Mouse (Mus musculus): ENCODE results near the gene Cyyr1. TPM values are rescaled to one million over a fixed set of nuclear protein-coding genes. Genes with fewer than 3 reads are reported as not detected.

Gene Cyyr1
- polyA plus RNA-seq, 1 experiment from 2014 or later = 2.5 TPM

DNA sequence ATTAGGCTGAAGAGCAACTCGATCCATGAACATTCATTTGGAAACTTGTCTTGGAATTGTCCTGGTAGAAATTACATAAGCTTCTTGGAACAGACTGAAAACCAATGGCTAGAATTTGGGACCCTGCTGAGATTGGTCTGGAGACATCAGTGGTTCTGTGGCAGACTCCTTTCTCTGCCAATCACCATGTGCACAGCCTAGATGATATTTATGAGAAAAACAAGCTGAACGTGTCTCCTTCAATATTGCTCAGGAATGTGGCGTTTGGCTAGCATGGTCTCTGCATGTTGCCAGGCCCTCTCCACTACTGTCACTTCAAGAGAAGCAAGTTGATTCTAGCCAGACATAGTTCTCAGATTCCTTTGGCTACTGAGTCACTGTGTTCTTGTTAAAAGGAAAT lies 107.4 kb downstream of the Cyyr1 start:
- Histone ChIP-seq H3K4me3 (ENCODE audit: low read depth, low read length) (no peak overlapping the region), H3K4me2 (replicated peaks; ENCODE audit: low read depth) (no peak overlapping the region), H3K36me3 (ENCODE audit: control insufficient read depth, insufficient read depth) (no peaks in the 10 kb centered on the region), H3K27ac (ENCODE audit: low read depth, low read length) (no peak overlapping the region), H3K9ac (ENCODE audit: low read depth, low read length) (no peak overlapping the region), H3K9me3 (ENCODE audit: control insufficient read depth) (no peaks in the 10 kb centered on the region), H3K27me3 (replicated peaks; ENCODE audit: control insufficient read depth, insufficient read depth, low read length) (no peaks in the 10 kb centered on the region), H3K4me1 (replicated peaks; ENCODE audit: control insufficient read depth, insufficient read depth, low read length) (no peaks in the 10 kb centered on the region)
- ATAC-seq = no peak
- no peak for TF ChIP-seq CTCF (IDR thresholded peaks at IDR 0.05; ENCODE audit: low read depth)
- WGBS = 69% methylated on average over 3 of the region's 3 CpGs

DNA sequence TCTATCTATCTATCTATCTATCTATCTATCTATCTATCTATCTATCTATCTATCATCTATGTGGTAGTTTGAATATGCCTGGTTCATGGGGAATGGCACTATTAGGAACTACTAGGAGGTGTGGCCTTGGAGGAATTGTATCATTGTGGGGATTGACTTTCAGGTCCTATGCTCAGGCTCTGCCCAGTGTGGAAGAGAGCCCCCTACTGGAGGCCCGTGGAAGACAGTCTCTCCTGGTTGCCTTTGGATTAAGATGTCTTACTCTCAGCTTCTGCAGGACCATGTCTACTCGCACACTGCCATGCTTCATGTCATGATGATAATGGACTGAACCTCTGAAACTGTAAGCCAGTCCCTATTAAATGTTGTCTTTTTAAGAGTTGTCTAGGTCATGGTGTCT lies 117.8 kb downstream of the Cyyr1 start:
- no peaks in the 10 kb centered on the region for H3K4me1 ChIP-seq (replicated peaks; ENCODE audit: control insufficient read depth, insufficient read depth, low read length)
- H3K9me3 ChIP-seq (ENCODE audit: control insufficient read depth) = no peaks in the 10 kb centered on the region
- H3K4me2 ChIP-seq (replicated peaks; ENCODE audit: low read depth) = no peak overlapping the region
- no peaks in the 10 kb centered on the region for H3K27me3 ChIP-seq (replicated peaks; ENCODE audit: control insufficient read depth, insufficient read depth, low read length)
- WGBS = 67% methylated on average over 2 of the region's 2 CpGs
- H3K36me3 ChIP-seq (ENCODE audit: control insufficient read depth, insufficient read depth) = no peaks in the 10 kb centered on the region
- no peak overlapping the region for H3K9ac ChIP-seq (ENCODE audit: low read depth, low read length)
- H3K27ac ChIP-seq (ENCODE audit: low read depth, low read length) = no peak overlapping the region
- no peak overlapping the region for H3K4me3 ChIP-seq (ENCODE audit: low read depth, low read length)
- no peak for ATAC-seq
- TF ChIP-seq CTCF (IDR thresholded peaks at IDR 0.05; ENCODE audit: low read depth) = peak; percentile 46

DNA sequence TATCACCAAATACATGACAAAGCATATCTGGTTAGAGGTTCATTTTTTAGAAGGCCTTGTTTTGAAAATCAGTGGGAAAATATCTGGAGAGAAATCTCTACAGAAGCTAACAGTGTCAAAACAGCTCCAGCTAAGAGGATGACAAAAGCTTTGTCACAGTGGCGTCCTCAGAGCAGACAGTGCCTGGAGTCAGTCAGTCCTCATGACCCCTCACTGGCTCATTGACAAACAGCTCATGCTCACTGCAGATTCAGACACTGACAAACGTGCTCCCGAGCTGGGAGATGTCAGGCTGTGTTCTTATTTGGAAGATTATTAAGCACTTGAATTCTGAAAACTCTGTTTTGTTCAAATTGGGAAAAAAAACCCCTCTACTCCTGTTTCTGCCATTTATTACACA lies 124.0 kb downstream of the Cyyr1 start:
- Histone ChIP-seq H3K36me3 (ENCODE audit: control insufficient read depth, insufficient read depth) (no peaks in the 10 kb centered on the region), H3K27ac (ENCODE audit: low read depth, low read length) (no peak overlapping the region), H3K4me1 (replicated peaks; ENCODE audit: control insufficient read depth, insufficient read depth, low read length) (no peaks in the 10 kb centered on the region), H3K9me3 (ENCODE audit: control insufficient read depth) (no peaks in the 10 kb centered on the region), H3K9ac (ENCODE audit: low read depth, low read length) (no peak overlapping the region), H3K4me3 (ENCODE audit: low read depth, low read length) (no peak overlapping the region), H3K27me3 (replicated peaks; ENCODE audit: control insufficient read depth, insufficient read depth, low read length) (no peaks in the 10 kb centered on the region), H3K4me2 (replicated peaks; ENCODE audit: low read depth) (no peak overlapping the region)
- no peak for ATAC-seq
- no peak for TF ChIP-seq CTCF (IDR thresholded peaks at IDR 0.05; ENCODE audit: low read depth)
- WGBS = 57% methylated on average over 3 of the region's 3 CpGs

DNA sequence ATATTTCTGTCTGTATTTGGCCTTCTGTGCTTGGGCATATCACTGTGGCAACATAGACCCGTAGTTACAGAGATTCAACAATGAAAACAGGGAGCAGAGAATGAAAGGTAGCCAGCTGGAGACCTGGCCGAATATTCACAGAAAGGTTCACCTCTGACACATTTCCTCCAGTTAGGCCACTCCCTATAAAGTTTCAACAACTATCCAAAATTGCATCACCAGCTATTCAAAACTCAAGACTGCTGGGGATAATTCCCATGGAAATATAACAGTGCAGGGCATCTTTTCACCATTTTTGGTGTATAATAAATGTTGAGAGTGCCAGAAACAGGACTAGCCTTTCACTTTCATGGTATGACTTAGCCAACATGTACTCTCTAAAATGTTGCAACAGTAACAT lies 130.3 kb downstream of the Cyyr1 start:
- Histone ChIP-seq H3K4me1 (replicated peaks; ENCODE audit: control insufficient read depth, insufficient read depth, low read length) (no peaks in the 10 kb centered on the region), H3K27me3 (replicated peaks; ENCODE audit: control insufficient read depth, insufficient read depth, low read length) (no peaks in the 10 kb centered on the region), H3K36me3 (ENCODE audit: control insufficient read depth, insufficient read depth) (no peaks in the 10 kb centered on the region), H3K4me2 (replicated peaks; ENCODE audit: low read depth) (no peak overlapping the region), H3K9me3 (ENCODE audit: control insufficient read depth) (no peaks in the 10 kb centered on the region), H3K9ac (ENCODE audit: low read depth, low read length) (no peak overlapping the region), H3K4me3 (ENCODE audit: low read depth, low read length) (no peak overlapping the region), H3K27ac (ENCODE audit: low read depth, low read length) (no peak overlapping the region)
- no peak for TF ChIP-seq CTCF (IDR thresholded peaks at IDR 0.05; ENCODE audit: low read depth)
- ATAC-seq = no peak
- WGBS = 86% methylated on average over 2 of the region's 2 CpGs

DNA sequence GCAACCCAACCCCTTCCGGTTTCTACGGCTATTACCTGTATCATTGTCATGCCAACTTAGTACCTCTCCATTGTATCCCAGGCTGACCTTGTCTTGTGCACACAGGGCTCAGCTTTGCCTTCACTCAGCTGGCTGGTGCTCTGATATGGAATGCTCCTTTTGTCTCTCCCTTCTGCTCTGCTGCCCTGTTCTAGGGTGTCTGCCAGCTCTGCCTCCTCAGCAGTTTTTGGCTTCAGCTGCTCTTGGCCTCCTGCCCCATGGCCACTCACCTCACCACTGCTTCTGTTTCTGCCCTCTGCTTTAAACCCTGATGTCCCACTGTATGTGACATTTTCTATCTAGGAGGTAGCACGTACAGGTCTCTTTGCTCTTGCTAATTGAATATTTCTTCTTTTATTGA lies 137.8 kb downstream of the Cyyr1 start:
- Histone ChIP-seq H3K36me3 (ENCODE audit: control insufficient read depth, insufficient read depth) (no peaks in the 10 kb centered on the region), H3K27me3 (replicated peaks; ENCODE audit: control insufficient read depth, insufficient read depth, low read length) (no peaks in the 10 kb centered on the region), H3K27ac (ENCODE audit: low read depth, low read length) (no peak overlapping the region), H3K4me2 (replicated peaks; ENCODE audit: low read depth) (no peak overlapping the region), H3K9me3 (ENCODE audit: control insufficient read depth) (no peaks in the 10 kb centered on the region), H3K4me3 (ENCODE audit: low read depth, low read length) (no peak overlapping the region), H3K9ac (ENCODE audit: low read depth, low read length) (no peak overlapping the region), H3K4me1 (replicated peaks; ENCODE audit: control insufficient read depth, insufficient read depth, low read length) (no peaks in the 10 kb centered on the region)
- TF ChIP-seq CTCF (IDR thresholded peaks at IDR 0.05; ENCODE audit: low read depth) = no peak
- ATAC-seq = no peak
- WGBS = 89% methylated on average over 3 of the region's 3 CpGs

DNA sequence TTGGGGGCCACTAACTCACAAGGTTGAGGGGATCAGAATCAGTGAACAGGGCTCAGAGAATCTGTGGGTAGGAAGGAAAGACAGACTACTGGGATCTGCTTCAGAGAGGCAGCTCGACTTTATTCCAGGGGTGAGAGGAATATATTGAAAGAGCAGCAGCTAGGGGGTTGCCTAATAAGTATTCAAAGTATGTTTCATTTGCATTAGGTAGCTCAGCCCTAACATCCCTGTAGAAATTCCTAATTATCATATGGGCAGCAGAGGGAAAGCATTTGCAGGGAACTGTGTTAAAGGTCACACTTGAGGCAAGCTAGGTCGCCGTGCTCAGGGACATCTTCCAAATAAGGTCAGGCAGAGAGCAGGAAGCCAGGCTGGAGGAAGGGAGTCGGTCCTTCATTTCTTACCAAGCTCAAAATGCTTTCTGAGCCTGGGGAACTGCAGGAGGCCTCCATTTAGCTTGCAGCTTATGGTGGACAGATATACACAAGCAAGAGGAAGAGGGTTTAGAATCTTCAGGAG lies 159.7 kb downstream of the Cyyr1 start:
- no peak overlapping the region for H3K4me2 ChIP-seq (replicated peaks; ENCODE audit: low read depth)
- H3K9me3 ChIP-seq (ENCODE audit: control insufficient read depth) = no peaks in the 10 kb centered on the region
- no peak overlapping the region for H3K27ac ChIP-seq (ENCODE audit: low read depth, low read length)
- H3K4me1 ChIP-seq (replicated peaks; ENCODE audit: control insufficient read depth, insufficient read depth, low read length) = no peaks in the 10 kb centered on the region
- no peak for TF ChIP-seq CTCF (IDR thresholded peaks at IDR 0.05; ENCODE audit: low read depth)
- no peak overlapping the region for H3K4me3 ChIP-seq (ENCODE audit: low read depth, low read length)
- no peaks in the 10 kb centered on the region for H3K36me3 ChIP-seq (ENCODE audit: control insufficient read depth, insufficient read depth)
- WGBS = 15% methylated on average over 4 of the region's 4 CpGs
- no peak overlapping the region for H3K9ac ChIP-seq (ENCODE audit: low read depth, low read length)
- H3K27me3 ChIP-seq (replicated peaks; ENCODE audit: control insufficient read depth, insufficient read depth, low read length) = no peaks in the 10 kb centered on the region
- no peak for ATAC-seq

DNA sequence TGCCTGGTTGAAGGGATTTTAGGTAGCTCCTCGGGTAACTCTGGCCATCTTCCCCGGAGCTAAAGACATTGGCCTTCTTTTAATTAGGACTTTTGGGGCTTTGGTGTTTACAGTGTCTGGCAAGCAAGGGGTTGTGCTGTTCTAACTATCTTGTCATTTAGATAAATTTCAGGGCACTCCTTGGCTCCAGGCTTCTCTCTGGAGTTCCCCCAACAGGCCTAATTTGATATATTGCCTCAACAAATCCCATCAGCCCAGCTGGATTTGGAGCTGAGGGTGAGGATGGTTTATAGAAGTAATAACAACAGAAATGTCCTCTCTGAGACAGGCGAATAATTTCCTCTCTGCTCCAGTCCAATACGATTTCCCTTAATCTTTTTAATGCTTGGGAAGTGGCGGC lies 166.4 kb downstream of the Cyyr1 start:
- Histone ChIP-seq H3K4me1 (replicated peaks; ENCODE audit: control insufficient read depth, insufficient read depth, low read length) (no peaks in the 10 kb centered on the region), H3K27me3 (replicated peaks; ENCODE audit: control insufficient read depth, insufficient read depth, low read length) (no peaks in the 10 kb centered on the region), H3K4me2 (replicated peaks; ENCODE audit: low read depth) (no peak overlapping the region), H3K36me3 (ENCODE audit: control insufficient read depth, insufficient read depth) (no peaks in the 10 kb centered on the region), H3K9ac (ENCODE audit: low read depth, low read length) (no peak overlapping the region), H3K27ac (ENCODE audit: low read depth, low read length) (no peak overlapping the region), H3K9me3 (ENCODE audit: control insufficient read depth) (no peaks in the 10 kb centered on the region), H3K4me3 (ENCODE audit: low read depth, low read length) (no peak overlapping the region)
- no peak for TF ChIP-seq CTCF (IDR thresholded peaks at IDR 0.05; ENCODE audit: low read depth)
- no peak for ATAC-seq
- 37% methylated on average over 5 of the region's 5 CpGs for WGBS

Other genes with a start within 250 kb of the Cyyr1 start
- 8.2 and 10.0 TPM in 2 replicates for gene Adamts1, start 249.7 kb upstream of the Cyyr1 start, polyA plus RNA-seq (2015; fragmentation: Nextera tagmentation; extraction: Ambion mirVana)

All from intestine, postnatal 0 days (tissue).